Mouse (Mus musculus) embryonic fibroblast, embryonic 13.5 days (primary cell): Measurements from ENCODE around the gene Ttll5. TPM values are rescaled to one million over a fixed set of nuclear protein-coding genes. Genes with fewer than 3 reads are reported as not detected.

ENCODE experiments used
- H3K27ac ChIP-seq: 2 replicates; pipeline ENCODE4 v1.5.1; 2012; ENCODE audit warnings: low read length, control low read depth, inconsistent platforms; ENCODE audit not compliant: insufficient read depth
- H3K4me1 ChIP-seq: 2 replicates; pipeline ENCODE4 v1.6.1; 2011; ENCODE audit warnings: low read length; ENCODE audit not compliant: control insufficient read depth, insufficient read depth
- H3K4me3 ChIP-seq: 2 replicates; pipeline ENCODE4 v1.5.1; 2011; ENCODE audit warnings: mild to moderate bottlenecking, control low read depth, low read length; ENCODE audit not compliant: insufficient read depth
- CTCF ChIP-seq: IDR thresholded peaks from 2 replicates; pipeline ENCODE4 v1.5.1; 2011; ENCODE audit warnings: mild to moderate bottlenecking, control low read depth, low read length, moderate library complexity, borderline replicate concordance; ENCODE audit not compliant: insufficient read depth
- POLR2A ChIP-seq: IDR thresholded peaks from 2 replicates; pipeline ENCODE4 v1.6.1; 2011; ENCODE audit warnings: low read depth, mild to moderate bottlenecking, control low read depth, low read length, moderate library complexity
- polyA plus RNA-seq: library from polyadenylated mRNA; stranded (reverse); fragments of >200 nt; gene quantifications from 2 replicates; pipeline ENCODE4 v1.2.4, GENCODE M21; 2011; ENCODE audit warnings: low read depth; ENCODE audit not compliant: missing spikeins, insufficient read length

The Ttll5 gene
- polyA plus RNA-seq, result 21.0 and 23.0 TPM in 2 replicates

DNA sequence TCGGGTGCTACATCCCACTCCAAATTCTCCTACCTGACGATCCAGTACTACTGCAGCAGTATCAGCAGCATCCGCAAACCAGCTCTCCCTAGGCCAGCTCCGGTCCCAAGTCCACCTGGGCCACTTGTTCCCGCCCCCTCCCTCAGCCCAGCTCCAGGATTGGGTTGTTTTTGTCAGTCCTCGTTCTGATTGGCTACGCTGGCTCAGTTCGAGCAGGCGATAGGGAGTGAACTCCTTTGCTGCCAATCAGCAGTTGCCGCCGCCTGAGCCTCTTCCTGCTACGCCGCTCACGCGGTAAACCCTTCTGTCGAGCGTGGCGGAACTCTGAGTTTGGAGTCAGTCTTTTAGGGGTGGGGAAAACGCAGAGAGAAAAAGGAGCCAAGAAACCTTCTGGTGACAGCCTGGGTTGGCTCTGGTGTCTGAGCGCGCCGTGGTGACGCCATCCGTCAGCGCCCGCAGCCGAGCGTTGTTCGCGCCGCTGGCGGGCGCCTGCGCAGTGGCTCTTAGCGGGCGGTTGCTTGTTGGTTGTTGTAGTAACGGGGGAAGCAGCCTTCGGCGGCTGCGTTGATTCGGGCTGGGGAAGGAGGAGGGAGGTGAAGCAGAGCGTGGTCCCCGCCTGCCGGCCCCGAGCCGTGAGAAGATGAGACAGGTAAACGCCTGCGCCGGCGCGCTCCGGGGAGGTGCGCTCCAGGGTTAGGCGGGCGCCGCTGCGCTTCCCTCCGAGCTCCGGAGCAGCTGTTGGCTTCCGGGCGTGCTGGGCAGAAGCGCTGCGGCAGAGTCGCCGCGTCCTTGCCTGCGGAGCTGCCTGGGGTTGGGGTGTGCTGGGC lies at the start of gene Ttll5, which contains the start of gene Erg28:
Ttll5 (plus strand) TSS at position 222 of the 827 bp plus-strand sequence.
Erg28 (minus strand) TSS at position 113 of the 827 bp plus-strand sequence.
- TF ChIP-seq POLR2A (peak; percentile 89), CTCF (no peak)
- peak within 1 kb of the TSS; percentile 94 for H3K27ac ChIP-seq

DNA sequence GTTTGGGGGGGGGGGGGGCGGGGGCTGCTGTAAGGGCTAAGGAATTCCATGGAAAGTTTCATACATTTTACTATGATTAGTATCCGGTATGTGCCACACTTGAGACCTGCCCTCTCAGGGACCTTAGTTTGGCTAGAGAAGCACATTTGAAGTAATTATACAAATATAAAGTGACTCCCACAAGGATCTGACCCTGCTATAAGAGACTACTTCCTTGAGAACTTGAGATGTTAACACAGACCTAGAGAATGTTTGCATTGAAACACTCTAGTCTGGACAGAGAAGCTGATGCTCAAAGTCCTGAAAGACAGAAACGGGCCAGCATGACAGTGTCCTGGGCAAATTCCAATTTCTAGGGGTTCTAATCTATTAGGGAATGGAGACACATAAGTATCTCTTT lies 45.5 kb upstream of the Ttll5 start:
- H3K27ac ChIP-seq, result no peak overlapping the region
- H3K4me1 ChIP-seq, result no peaks in the 10 kb centered on the region
- TF ChIP-seq POLR2A (no peak), CTCF (no peak)
- no peak overlapping the region for H3K4me3 ChIP-seq

More for the DNA sequence above, at the start of gene Ttll5, which contains the start of gene Erg28:
- Histone ChIP-seq H3K4me3 (peak within 1 kb of the TSS; percentile 77), H3K4me1 (peaks cover 3% of the 10 kb centered on the region; the same call in 1 of the 2 replicates)

DNA sequence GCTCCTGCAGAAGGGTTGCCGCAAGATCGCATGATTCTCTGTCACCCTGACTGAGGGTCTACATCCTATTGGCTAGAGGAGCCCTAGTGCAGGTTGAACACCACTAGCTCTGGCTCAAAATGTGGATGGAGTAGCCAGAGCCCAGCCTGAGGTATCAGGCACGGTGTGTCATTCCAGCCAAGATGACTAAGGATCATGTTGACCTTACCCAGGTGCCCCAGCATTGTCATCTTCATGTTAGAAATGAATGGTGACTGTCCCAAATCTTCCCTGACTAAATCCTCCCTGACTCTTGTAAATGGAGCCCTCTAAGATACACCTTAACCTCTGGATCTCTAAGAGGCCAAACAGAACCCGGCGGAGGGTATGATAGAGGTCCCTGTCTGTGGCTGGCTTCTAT lies 44.8 kb upstream of the Ttll5 start:
- Histone ChIP-seq H3K27ac (no peak overlapping the region), H3K4me3 (no peak overlapping the region), H3K4me1 (no peaks in the 10 kb centered on the region)
- TF ChIP-seq CTCF (no peak), POLR2A (no peak)

DNA sequence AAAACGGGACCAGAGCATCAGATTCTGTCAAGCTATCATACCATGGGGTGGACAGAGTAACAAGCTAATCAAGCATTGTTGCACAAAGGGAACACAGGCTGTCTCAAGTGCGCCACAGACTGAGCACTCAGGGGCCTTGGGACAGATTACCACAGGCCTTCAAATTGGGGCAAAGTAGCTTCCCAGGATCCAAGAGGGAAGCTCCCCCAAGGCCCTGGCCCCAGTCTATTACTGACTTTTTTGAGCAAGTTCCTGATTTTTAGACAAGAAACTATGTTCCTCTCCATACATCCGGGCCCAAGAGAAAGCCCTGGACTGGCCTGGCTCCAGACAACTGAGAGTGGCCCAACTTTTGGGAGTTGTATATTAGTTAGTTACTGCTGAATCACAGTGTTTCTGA lies 42.9 kb upstream of the Ttll5 start:
- TF ChIP-seq POLR2A (no peak), CTCF (no peak)

DNA sequence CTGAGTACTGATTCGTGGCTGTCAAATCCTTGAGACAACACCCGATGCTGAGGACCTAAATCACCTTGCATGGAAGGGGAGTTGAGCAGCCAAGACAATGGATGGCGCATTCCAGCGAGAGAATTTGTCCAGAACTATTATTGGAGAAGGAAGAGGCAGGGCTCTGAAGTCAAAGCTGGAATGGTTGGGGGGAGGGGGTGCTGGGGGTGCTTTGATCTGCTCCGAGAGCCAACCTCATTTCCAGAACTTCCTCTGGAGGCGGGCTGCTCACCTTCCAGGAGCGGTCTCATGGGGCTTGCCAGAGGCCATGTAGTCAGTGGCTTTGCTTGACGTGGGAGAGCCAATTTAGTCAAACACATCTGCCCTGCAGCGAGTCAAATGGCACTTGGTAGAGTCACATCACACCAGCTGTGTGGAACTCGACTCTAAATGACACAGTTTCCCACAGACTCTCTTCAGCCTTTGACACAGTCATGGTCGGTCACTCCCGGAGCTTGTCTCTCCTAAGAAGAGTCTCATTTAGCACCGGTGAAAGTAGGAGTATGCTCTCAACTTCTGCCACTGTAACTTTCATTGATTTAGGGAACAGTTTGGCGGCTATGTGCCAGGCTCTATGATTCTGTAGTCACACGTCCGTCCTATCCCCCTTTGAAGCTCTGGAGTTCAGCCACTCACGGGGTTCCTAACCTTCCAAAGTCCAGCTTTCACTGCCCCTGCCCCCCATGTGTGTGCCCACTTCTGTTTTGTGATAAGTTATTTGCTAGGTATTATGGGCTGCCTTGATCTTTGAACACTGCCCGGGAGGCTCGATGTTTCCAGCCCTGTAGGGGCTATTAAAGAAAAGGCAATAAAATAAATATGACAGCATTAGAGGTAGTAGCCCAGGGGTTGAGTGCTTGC lies 39.3 kb upstream of the Ttll5 start:
- no peak for TF ChIP-seq CTCF
- no peak for TF ChIP-seq POLR2A
- no peak overlapping the region for H3K4me3 ChIP-seq
- H3K4me1 ChIP-seq, result no peaks in the 10 kb centered on the region
- no peak overlapping the region for H3K27ac ChIP-seq

More for the DNA sequence above, 42.9 kb upstream of the Ttll5 start:
- H3K27ac ChIP-seq, result no peak overlapping the region
- H3K4me3 ChIP-seq, result no peak overlapping the region
- no peaks in the 10 kb centered on the region for H3K4me1 ChIP-seq

DNA sequence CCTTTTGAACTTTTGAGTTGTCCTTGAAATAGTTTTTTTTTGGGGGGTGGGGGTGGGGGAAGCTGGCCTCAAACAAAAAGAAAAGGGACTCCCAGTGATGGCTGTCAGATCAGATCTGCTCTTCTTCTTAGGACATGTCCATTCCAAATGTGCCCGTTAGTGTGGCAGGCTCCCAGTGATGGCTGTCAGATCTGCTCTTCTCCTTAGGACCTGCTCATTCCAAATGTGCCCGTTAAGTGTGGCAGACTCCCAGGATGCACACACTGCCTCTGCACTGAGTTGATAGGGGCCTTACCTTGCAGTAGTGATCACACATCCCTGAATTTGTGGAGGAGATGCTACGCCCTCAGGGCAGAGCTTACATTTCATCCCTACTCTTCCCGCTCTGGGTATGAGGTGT lies 32.3 kb upstream of the Ttll5 start:
- no peak for TF ChIP-seq CTCF
- TF ChIP-seq POLR2A, result no peak
- Histone ChIP-seq H3K4me1 (peaks cover 6% of the 10 kb centered on the region; the same call in 1 of the 2 replicates), H3K4me3 (no peak overlapping the region), H3K27ac (no peak overlapping the region)

DNA sequence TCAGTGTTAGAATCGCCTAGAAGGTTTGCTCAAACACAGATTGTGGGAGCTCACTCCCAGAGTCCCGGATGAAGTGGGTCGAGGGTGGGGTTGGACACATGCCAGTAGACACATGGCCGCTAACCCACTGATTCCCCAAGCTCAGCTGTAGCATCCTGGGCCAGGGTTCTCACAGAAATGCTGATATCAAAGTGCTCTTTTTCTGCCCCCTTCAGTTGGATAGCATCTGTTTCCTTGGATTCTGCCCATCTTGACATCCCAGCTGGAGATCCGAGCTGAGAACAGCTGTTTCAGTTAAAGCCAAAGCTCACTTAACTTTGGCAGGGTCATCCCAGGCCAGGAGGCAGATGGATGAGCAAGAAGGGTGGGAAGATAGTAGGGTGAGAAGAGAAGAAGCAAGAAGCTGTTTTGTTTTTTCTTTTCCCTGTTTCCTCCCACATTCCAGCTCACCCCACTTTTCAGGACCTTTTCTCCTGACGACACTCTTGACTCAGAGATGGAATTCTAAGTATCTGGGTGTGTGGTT lies 31.6 kb upstream of the Ttll5 start:
- TF ChIP-seq CTCF, result no peak
- TF ChIP-seq POLR2A, result no peak
- Histone ChIP-seq H3K27ac (no peak overlapping the region), H3K4me3 (no peak overlapping the region), H3K4me1 (peaks cover 6% of the 10 kb centered on the region; the same call in 1 of the 2 replicates)

DNA sequence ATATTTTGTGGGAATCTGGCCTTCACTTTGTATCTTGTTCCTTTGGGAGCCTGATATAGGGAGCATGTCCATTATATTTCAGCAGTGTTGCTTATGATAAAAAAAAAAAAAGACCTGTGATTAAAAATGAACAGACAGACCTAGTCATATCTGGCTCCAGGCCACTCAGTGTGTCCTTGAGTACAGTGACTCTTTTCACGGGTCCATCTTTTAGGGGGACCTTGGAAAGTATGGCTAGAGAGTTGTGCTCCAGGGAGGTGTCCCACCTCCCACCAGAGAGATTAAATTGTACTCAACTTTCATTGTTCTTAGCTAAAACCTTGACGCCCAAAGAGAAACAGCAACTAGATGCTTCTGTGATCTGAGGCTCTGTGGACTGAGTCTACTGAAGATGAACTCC lies 30.4 kb upstream of the Ttll5 start:
- H3K27ac ChIP-seq, result no peak overlapping the region
- peaks cover 6% of the 10 kb centered on the region; the same call in 1 of the 2 replicates for H3K4me1 ChIP-seq
- TF ChIP-seq POLR2A (no peak), CTCF (no peak)
- H3K4me3 ChIP-seq, result no peak overlapping the region

DNA sequence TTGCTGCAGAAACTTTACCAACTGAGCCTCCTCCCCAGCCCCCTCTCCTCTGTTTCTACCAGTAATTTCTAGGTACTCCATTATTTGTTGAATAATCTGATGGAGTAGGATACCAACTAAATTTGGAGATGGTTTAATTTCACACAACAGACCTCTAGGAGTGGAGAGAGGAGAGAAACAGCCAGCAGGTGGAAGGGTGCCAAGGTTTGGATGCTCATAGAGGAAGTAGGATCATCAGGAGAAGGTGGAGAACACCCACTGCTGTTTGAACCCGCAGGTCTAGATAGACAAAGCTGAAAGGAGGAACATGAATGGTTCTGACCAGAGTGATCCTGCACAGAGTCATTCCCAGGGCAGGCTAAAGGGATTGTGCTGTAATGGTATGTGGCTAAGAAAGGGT lies 28.9 kb upstream of the Ttll5 start:
- TF ChIP-seq POLR2A (no peak), CTCF (no peak)
- Histone ChIP-seq H3K4me3 (no peak overlapping the region), H3K27ac (no peak overlapping the region), H3K4me1 (peaks cover 6% of the 10 kb centered on the region; the same call in 1 of the 2 replicates)
